Mouse (Mus musculus) bone marrow macrophage, adult 2 months (primary cell): ENCODE data around the gene Spats1.
A peak's percentile ranks its signal among the peaks of the same experiment; 100 is the strongest.

Source experiments
- CTCF ChIP-seq: IDR thresholded peaks from 2 replicates; pipeline ENCODE4 v1.5.1; 2012; ENCODE audit warnings: low read depth, mild to moderate bottlenecking, low read length, moderate library complexity
- POLR2A ChIP-seq: IDR thresholded peaks from 2 replicates; pipeline ENCODE4 v1.6.1; 2012; ENCODE audit warnings: mild to moderate bottlenecking, low read depth, low read length, borderline replicate concordance

GRCm38 (mm10) chr17:45397541-45397940 lies 77.7 kb downstream of the Spats1 start:
- peak; percentile 23; the same call in 1 of the 2 replicates for TF ChIP-seq CTCF
- TF ChIP-seq POLR2A, result no peak
